Mouse (Mus musculus) bone marrow, adult 2 months (tissue): Measurements from ENCODE around the gene Gpr22.

Source experiments
- CTCF ChIP-seq: fragments of 200-500 bp; IDR thresholded peaks from 2 replicates; pipeline ENCODE4 v1.5.1; 2011; ENCODE audit warnings: low read length, control low read depth; ENCODE audit not compliant: control insufficient read depth, insufficient read depth
- POLR2A ChIP-seq: fragments of 200-500 bp; IDR thresholded peaks from 2 replicates; pipeline ENCODE4 v1.6.1; 2011; ENCODE audit warnings: low read depth, mild to moderate bottlenecking, control low read depth, low read length, borderline replicate concordance; ENCODE audit not compliant: control insufficient read depth

DNA sequence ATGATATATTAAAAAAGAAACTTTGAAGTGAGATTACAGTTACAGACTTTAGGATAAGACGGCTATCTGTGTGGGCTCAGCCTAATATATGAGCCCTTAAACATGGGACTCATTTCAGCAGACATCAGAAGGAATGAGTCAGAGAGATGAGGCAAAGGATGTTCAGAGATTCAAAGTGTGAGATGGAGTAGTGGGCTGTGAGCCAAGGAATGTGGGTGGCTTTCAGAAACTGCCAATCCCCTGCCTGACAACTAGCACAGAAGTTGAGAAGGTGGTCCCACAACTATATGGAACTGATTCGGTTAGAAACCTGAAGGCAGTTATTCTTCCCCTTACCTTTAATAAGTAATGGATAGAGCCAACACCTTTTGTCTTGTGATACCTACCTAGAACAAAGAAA is 20.9 kb upstream of the Gpr22 start:
- no peak for TF ChIP-seq POLR2A
- TF ChIP-seq CTCF, result no peak
